In genomic region chr11:31777531-31777930, GRCm38 (mm10) we compare ENCODE assay signal across 29 mouse cellular contexts.
DNase-seq lines count a peak whose midpoint lies in the region; ATAC-seq and TF ChIP-seq lines count a peak whose summit lies in the region.
"Had no signal": no experiment of that assay in that cellular context is flagged by ENCODE, and none has a peak within 500 bp of the region (broad histone marks: within the 10 kb centered on the region; RNA-seq: fewer than 3 reads in every experiment).

No protein-coding gene starts in this region.

- DNase-seq in frontal cortex, adult 2 months (ENCODE audit: extremely low spot score in 1 of 2, low spot score in 1 of 2), result no peak
- DNase-seq in heart, adult 2 months, result no peak
- peak; percentile 36 for DNase-seq in kidney, adult 2 months
- peak; percentile 9 for DNase-seq in skeletal muscle tissue, adult 2 months (ENCODE audit: low read depth, low spot score)
- DNase-seq: adrenal gland, adult 8-10 months; adrenal gland, postnatal 25 days; cerebellum, adult 11-12 months; cerebellum, adult 8-10 months; cerebellum, postnatal 10 days; cerebellum, postnatal 36 days; embryo, embryonic 11 days; gastrocnemius, postnatal 10 days; gastrocnemius, postnatal 36 days; heart, postnatal 10 days; heart, postnatal 36 days had no signal

- peak; percentile 50; the same call in 1 of the 2 replicates for ATAC-seq in frontal cortex, adult (ENCODE audit: low TSS enrichment)
- ATAC-seq in heart, embryonic 12.5 days (ENCODE audit: insufficient number of reproducible peaks, low FRiP score), result no peak
- ATAC-seq in kidney, embryonic 15.5 days (replicated peaks; ENCODE audit: low FRiP score), result no peak
- ATAC-seq: activated CD4-positive, CD25-positive, alpha-beta regulatory T cell, adult 4 months; forebrain, embryonic 15.5 days; hindbrain, postnatal 0 days; inflammation-experienced regulatory T-cells, adult 6 months had no signal

- no peaks in the 10 kb centered on the region for H3K79me2 ChIP-seq in heart, adult 2 months (replicated peaks; ENCODE audit: control insufficient read depth, insufficient read depth, low read length)

- H3K9me3 ChIP-seq in heart, embryonic 12.5 days (replicated peaks), result peaks cover 10% of the 10 kb centered on the region; the same call in 1 of the 2 replicates
- peaks cover 6% of the 10 kb centered on the region; the same call in 1 of the 2 replicates for H3K9me3 ChIP-seq in kidney, embryonic 15.5 days (replicated peaks)
- H3K9me3 ChIP-seq: embryonic facial prominence, embryonic 10.5 days; embryonic facial prominence, embryonic 13.5 days; forebrain, embryonic 12.5 days; forebrain, embryonic 15.5 days; heart, embryonic 10.5 days; heart, embryonic 15.5 days had no signal

- H3K9ac ChIP-seq in heart, adult 2 months (ENCODE audit: low read depth, low read length), result 0 out of 2 replicates have a peak overlapping the region, but pooled peaks have one; percentile 29
- no peak overlapping the region for H3K9ac ChIP-seq in heart, embryonic 12.5 days
- no peak overlapping the region for H3K9ac ChIP-seq in kidney, embryonic 15.5 days
- H3K9ac ChIP-seq: embryonic facial prominence, embryonic 13.5 days; forebrain, embryonic 12.5 days; forebrain, embryonic 15.5 days; heart, embryonic 15.5 days; hindbrain, embryonic 14.5 days had no signal

- no peaks in the 10 kb centered on the region for H3K27me3 ChIP-seq in heart, adult 2 months (ENCODE audit: control insufficient read depth, insufficient read depth, low read length)
- no peaks in the 10 kb centered on the region for H3K27me3 ChIP-seq in heart, embryonic 12.5 days (replicated peaks)
- no peaks in the 10 kb centered on the region for H3K27me3 ChIP-seq in kidney, adult 2 months (replicated peaks; ENCODE audit: control insufficient read depth, insufficient read depth, low read length)
- no peaks in the 10 kb centered on the region for H3K27me3 ChIP-seq in kidney, embryonic 15.5 days
- H3K27me3 ChIP-seq: embryonic facial prominence, embryonic 13.5 days; forebrain, embryonic 12.5 days; forebrain, embryonic 15.5 days; heart, embryonic 15.5 days had no signal

- no peak overlapping the region for H3K4me2 ChIP-seq in heart, embryonic 12.5 days
- no peak overlapping the region for H3K4me2 ChIP-seq in kidney, embryonic 15.5 days
- H3K4me2 ChIP-seq: embryonic facial prominence, embryonic 13.5 days; forebrain, embryonic 12.5 days; forebrain, embryonic 15.5 days; heart, embryonic 15.5 days; hindbrain, embryonic 14.5 days had no signal

- peaks cover 9% of the 10 kb centered on the region; the same call in 1 of the 2 replicates for H3K4me1 ChIP-seq in heart, adult 2 months (ENCODE audit: control insufficient read depth, insufficient read depth, low read length)
- peaks cover 15% of the 10 kb centered on the region for H3K4me1 ChIP-seq in heart, embryonic 12.5 days (replicated peaks)
- peaks cover 16% of the 10 kb centered on the region for H3K4me1 ChIP-seq in kidney, adult 2 months (ENCODE audit: control insufficient read depth, insufficient read depth, low read length)
- 0 out of 2 replicates have a peak, but pooled peaks cover 3% of the 10 kb centered on the region for H3K4me1 ChIP-seq in kidney, embryonic 15.5 days
- H3K4me1 ChIP-seq: embryonic facial prominence, embryonic 13.5 days; forebrain, embryonic 12.5 days; forebrain, embryonic 15.5 days had no signal

- WGBS in heart, adult 2 months, result 43% methylated on average over 8 of the region's 8 CpGs
- WGBS in heart, embryonic 12.5 days, result 44% methylated on average over 8 of the region's 8 CpGs
- WGBS in kidney, adult 2 months, result 63% methylated on average over 8 of the region's 8 CpGs
- 85% methylated on average over 8 of the region's 8 CpGs for WGBS in kidney, embryonic 15.5 days

- TF ChIP-seq EP300 in heart, adult 2 months (IDR thresholded peaks at IDR 0.05; ENCODE audit: insufficient read depth, low read depth, low read length), result no peak

- intact Hi-C loops in heart, adult 2 months (cut with DNase I), result no loop called here

- H3K4me3 ChIP-seq in heart, adult 2 months, result no peak overlapping the region
- no peak overlapping the region for H3K4me3 ChIP-seq in heart, embryonic 12.5 days
- no peak overlapping the region for H3K4me3 ChIP-seq in kidney, adult 2 months (ENCODE audit: insufficient read depth, low read depth, low read length)
- H3K4me3 ChIP-seq in kidney, embryonic 15.5 days (replicated peaks), result no peak overlapping the region
- H3K4me3 ChIP-seq: embryonic facial prominence, embryonic 10.5 days; embryonic facial prominence, embryonic 13.5 days; erythroblast, embryonic 14.5 days; forebrain, embryonic 12.5 days; forebrain, embryonic 15.5 days; heart, embryonic 10.5 days; heart, embryonic 15.5 days had no signal

- TF ChIP-seq POLR2A in heart, adult 2 months (IDR thresholded peaks at IDR 0.05; ENCODE audit: insufficient read depth, low read depth, low read length), result no peak
- no peak for TF ChIP-seq POLR2A in kidney, adult 2 months (IDR thresholded peaks at IDR 0.05; ENCODE audit: low read depth, low read length)

- no peaks in the 10 kb centered on the region for H3K36me3 ChIP-seq in heart, adult 2 months (ENCODE audit: control insufficient read depth, insufficient read depth, low read length)
- no peaks in the 10 kb centered on the region for H3K36me3 ChIP-seq in heart, embryonic 12.5 days
- H3K36me3 ChIP-seq in kidney, adult 2 months (ENCODE audit: control insufficient read depth, insufficient read depth, low read length), result no peaks in the 10 kb centered on the region
- H3K36me3 ChIP-seq in kidney, embryonic 15.5 days, result no peaks in the 10 kb centered on the region
- H3K36me3 ChIP-seq: embryonic facial prominence, embryonic 10.5 days; embryonic facial prominence, embryonic 13.5 days; forebrain, embryonic 12.5 days; forebrain, embryonic 15.5 days; heart, embryonic 10.5 days; heart, embryonic 15.5 days had no signal

- no peak for TF ChIP-seq CTCF in heart, adult 2 months (IDR thresholded peaks at IDR 0.05)
- no peak for TF ChIP-seq CTCF in kidney, adult 2 months (conservative IDR thresholded peaks at IDR 0.05; ENCODE audit: insufficient read depth, insufficient read length, low read depth, low read length)

- no peak overlapping the region for H3K27ac ChIP-seq in heart, adult 2 months
- H3K27ac ChIP-seq in heart, embryonic 12.5 days (ENCODE audit: poor library complexity, severe bottlenecking), result no peak overlapping the region
- H3K27ac ChIP-seq in kidney, adult 2 months (ENCODE audit: insufficient read depth, low read depth, low read length), result no peak overlapping the region
- H3K27ac ChIP-seq in kidney, embryonic 15.5 days, result no peak overlapping the region
- H3K27ac ChIP-seq: embryonic facial prominence, embryonic 10.5 days; embryonic facial prominence, embryonic 13.5 days; forebrain, embryonic 12.5 days; forebrain, embryonic 15.5 days; heart, embryonic 10.5 days; heart, embryonic 15.5 days; hindbrain, embryonic 14.5 days; hindbrain, postnatal 0 days had no signal

Comparison
In these comparisons a context has a peak if more than half of its experiments do, and no peak if none do; other contexts are left out.
1. DNase-seq: peak in kidney, adult 2 months (single experiment) and skeletal muscle tissue, adult 2 months (single experiment); none in frontal cortex, adult 2 months (0 of 2) and heart, adult 2 months (0 of 2).